8 mouse cellular contexts compared by ENCODE assay signal in the genomic region with DNA sequence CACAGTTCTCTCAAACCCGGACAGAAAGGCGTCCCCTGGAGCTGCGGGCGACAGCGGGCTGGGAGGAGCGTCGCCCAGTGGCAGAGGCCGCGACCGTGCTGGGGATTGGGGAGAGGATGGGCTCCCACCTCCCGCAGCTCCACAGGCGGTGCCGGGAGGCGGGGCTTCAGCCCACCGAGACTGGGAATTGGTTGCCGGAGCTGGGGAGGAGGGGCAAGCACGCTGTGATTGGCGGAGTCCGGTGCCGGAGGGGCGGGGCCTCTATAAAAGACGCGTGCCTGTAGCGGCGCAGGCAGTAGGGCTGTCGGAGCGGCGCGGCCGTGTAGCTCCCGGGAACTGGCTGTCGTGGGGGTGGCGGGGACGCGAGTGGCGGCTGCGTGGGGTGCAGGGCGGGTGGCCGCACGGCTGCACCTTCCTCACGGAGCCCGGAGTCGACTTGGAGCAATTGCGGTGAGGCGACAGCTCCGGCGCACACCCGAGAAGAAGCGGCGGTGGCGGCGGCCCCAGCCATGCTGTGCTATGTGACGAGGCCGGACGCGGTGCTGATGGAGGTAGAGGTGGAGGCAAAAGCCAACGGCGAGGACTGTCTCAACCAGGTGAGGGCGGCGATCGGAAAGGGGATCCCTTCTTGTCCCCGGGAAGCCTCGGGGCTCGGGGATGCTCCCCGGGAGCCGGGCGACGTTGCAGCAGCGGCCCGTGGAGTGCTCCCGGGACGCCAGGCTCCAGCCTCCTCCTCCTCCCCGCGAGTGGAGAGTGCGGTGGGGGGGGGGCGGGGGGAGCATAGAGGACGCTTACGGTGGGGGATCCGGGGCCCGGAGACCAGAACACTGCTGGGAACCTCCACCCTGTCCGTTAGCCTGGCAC. TPM values are rescaled to one million over a fixed set of nuclear protein-coding genes. Genes with fewer than 3 reads are reported as not detected.
DNase-seq lines count a peak whose midpoint lies in the region; ATAC-seq lines count a peak whose summit lies in the region.

TSS of gene Mylip (plus strand) at position 295 of the 864 bp plus-strand sequence.

- H3K9ac ChIP-seq in intestine, embryonic 14.5 days (ENCODE audit: low read length): peak within 1 kb of the TSS; percentile 70

- no peaks in the 10 kb centered on the region for H3K9me3 ChIP-seq in intestine, embryonic 14.5 days (ENCODE audit: control insufficient read depth, low read length)

- H3K4me3 ChIP-seq in intestine, embryonic 14.5 days (ENCODE audit: low read depth, low read length): peak within 1 kb of the TSS; percentile 77

- DNase-seq in adrenal gland, adult 2 months: peak; percentile 100
- peak; percentile 97 for DNase-seq in embryo, embryonic 11 days
- DNase-seq in gastrocnemius, postnatal 25 days: peak; percentile 99
- peak; percentile 97 for DNase-seq in intestine, embryonic 14.5 days (ENCODE audit: low spot score)
- peak; percentile 97 to 100 for DNase-seq in left cerebral cortex, postnatal 10 days (ENCODE audit: extremely low spot score in 1 of 2, low spot score in 2 of 2)
- DNase-seq in right cerebral cortex, postnatal 10 days (ENCODE audit: low spot score in 2 of 2): peak; percentile 99
- peak; percentile 99 for DNase-seq in urinary bladder, postnatal 14 days (ENCODE audit: low spot score)

- intact Hi-C loops in left cerebral cortex, postnatal 10 days (cut with DNase I): loop anchor here (5.0 kb wide), 3 partner anchors 78 to 357 kb away; no protein-coding TSS in a partner anchor

- H3K4me2 ChIP-seq in intestine, embryonic 14.5 days (ENCODE audit: low read length): peak within 1 kb of the TSS; percentile 79

- ATAC-seq in intestine, embryonic 14.5 days (replicated peaks; ENCODE audit: low FRiP score, low TSS enrichment, low read depth): peak; percentile 98
- peak; percentile 89 for ATAC-seq in megakaryocyte progenitor cell, adult 5-6 weeks (replicated peaks; ENCODE audit: poor library complexity)

- under 1% methylated on average over 73 of the region's 81 CpGs for WGBS in intestine, embryonic 14.5 days

- 0 out of 2 replicates have a peak, but pooled peaks cover 4% of the 10 kb centered on the region for H3K36me3 ChIP-seq in intestine, embryonic 14.5 days (ENCODE audit: control insufficient read depth, insufficient read depth, low read length)

- no peaks in the 10 kb centered on the region for H3K27me3 ChIP-seq in intestine, embryonic 14.5 days (replicated peaks; ENCODE audit: control insufficient read depth, insufficient read depth, low read length)

- H3K4me1 ChIP-seq in intestine, embryonic 14.5 days (replicated peaks; ENCODE audit: control insufficient read depth, insufficient read depth, low read length): peaks cover 34% of the 10 kb centered on the region

- peak within 1 kb of the TSS; percentile 11; the same call in 1 of the 2 replicates for H3K27ac ChIP-seq in intestine, embryonic 14.5 days (ENCODE audit: low read depth)

RNA-seq across cellular contexts. Expression of gene Mylip, which starts in this region (rescaled TPM):
- total RNA-seq in adrenal gland, adult 2 months (2021): 10 to 100 TPM in 1 of 2 experiments, 1 to 10 TPM in 1; 6.6 to 13.6 TPM
- 6.4 and 9.9 TPM in 2 replicates for polyA plus RNA-seq in adrenal gland, adult 2 months (2012; rRNA removed)
- 10 to 100 TPM in 1 of 2 experiments, 1 to 10 TPM in 1; 6.1 to 11.4 TPM for total RNA-seq in gastrocnemius, postnatal 25 days (2021)
- polyA plus RNA-seq in intestine, embryonic 14.5 days (2014; fragmentation: Nextera tagmentation; extraction: Ambion mirVana): 5.3 and 5.8 TPM in 2 replicates
- 10 to 100 TPM; 29.1 to 32.8 TPM for total RNA-seq in left cerebral cortex, postnatal 10 days (2021)
- total RNA-seq in megakaryocyte progenitor cell, adult 5-6 weeks (2015): 11.3 and 11.7 TPM in 2 replicates
- 8.8 and 14.4 TPM in 2 replicates for total RNA-seq in megakaryocyte progenitor cell, adult 5-6 weeks (2017)

Comparison
In these comparisons a context has a peak if more than half of its experiments do, and no peak if none do; other contexts are left out.
1. Peak in every context shown above with its lines: DNase-seq, ATAC-seq, H3K4me3 ChIP-seq and H3K27ac ChIP-seq.